Mouse (Mus musculus) gonadal fat pad, adult 2 months (tissue): ENCODE results near the gene Tysnd1. TPM values are rescaled to one million over a fixed set of nuclear protein-coding genes. Genes with fewer than 3 reads are reported as not detected.

Experiments
- DNase-seq: peaks from one replicate; pipeline ENCODE4 v3.0.0-alpha.2; 2012; ENCODE audit warnings: low read depth
- polyA plus RNA-seq: library from polyadenylated mRNA; depleted of rRNA; stranded (reverse); fragments of >200 nt; gene quantifications from 2 replicates; pipeline ENCODE4 v1.2.3, GENCODE M21; 2012; rRNA removed

The Tysnd1 gene
- 56.5 and 58.5 TPM in 2 replicates for polyA plus RNA-seq

- DNase-seq, result peak; percentile 87
Measured at GRCm38 (mm10) chr10:61694870-61695670, at the start of gene Tysnd1. Tysnd1 (plus strand) TSS chr10:61695514.

DNA sequence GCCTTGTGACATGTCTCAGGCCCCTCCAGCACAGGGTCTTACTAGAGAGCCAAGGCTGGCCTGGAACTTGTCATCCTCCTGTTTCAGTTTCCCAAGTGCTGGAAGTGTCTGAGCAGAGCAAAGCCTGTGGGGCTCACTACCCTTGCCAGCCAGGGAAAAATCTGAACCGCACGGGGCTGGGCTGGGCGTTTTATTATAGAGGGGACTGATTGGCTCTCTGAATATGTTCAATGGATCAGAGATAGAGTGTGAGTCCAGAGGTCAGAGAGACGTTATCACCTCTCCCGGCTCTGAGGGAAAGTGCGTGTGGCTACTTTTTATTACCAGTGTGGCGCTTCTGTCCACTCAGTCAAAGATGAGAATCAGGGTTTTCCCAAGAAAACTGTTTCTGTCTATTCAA, 48.8 kb upstream of the Tysnd1 start:
- no peak for DNase-seq

GRCm38 (mm10) chr10:61647790-61648736, 47.3 kb upstream of the Tysnd1 start, which contains the start of gene Ppa1:
Ppa1 (plus strand) TSS chr10:61648552.
- DNase-seq, result no peak

DNA sequence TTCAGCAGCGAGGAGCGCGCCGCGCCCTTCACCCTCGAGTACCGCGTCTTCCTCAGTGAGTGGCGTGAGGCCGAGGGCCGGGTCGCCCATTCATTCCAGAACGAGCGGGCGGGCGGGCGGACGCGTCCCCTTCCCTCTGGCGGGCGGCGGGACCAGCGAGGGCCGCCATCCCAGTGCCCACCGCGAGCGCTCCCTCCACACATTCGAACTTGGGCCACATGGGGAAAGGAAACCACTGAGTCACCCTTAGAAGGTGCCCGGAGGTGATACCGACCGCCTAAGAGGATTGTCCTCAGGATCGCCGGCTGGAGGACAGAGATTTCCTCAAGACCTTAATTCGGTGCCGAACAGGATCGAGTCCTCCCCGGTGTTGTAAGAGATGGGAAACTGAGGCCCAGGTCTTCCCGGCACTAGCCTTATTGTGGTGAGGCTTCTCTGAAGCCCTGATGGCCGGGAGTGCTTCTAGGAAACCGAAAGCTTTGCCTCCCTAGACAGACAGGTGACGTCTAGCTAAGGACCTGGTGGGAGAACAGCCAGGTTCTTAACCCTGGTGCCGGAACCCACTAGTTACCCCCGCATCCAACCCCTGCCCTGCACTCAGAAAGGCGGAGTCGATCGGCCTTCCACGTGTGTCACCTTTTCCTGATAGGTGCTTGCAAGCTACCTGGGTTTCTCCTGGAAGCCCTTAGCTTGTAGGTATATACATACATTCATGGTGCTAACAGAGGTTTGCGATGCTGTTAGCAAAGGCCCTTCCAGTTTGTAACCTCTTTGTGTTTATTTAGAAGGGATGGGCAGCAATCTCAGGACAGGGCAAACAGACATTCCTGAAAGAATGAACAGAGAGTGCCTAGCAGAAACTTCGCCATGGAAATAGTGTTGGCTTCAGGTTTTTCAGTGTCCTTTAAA, 46.3 kb upstream of the Tysnd1 start:
- DNase-seq, result no peak

- no peak for DNase-seq
Measured at GRCm38 (mm10) chr10:61654105-61654504, 41.2 kb upstream of the Tysnd1 start.

GRCm38 (mm10) chr10:61654691-61655090, 40.6 kb upstream of the Tysnd1 start:
- no peak for DNase-seq

GRCm38 (mm10) chr10:61655188-61655587, 40.1 kb upstream of the Tysnd1 start:
- no peak for DNase-seq

DNA sequence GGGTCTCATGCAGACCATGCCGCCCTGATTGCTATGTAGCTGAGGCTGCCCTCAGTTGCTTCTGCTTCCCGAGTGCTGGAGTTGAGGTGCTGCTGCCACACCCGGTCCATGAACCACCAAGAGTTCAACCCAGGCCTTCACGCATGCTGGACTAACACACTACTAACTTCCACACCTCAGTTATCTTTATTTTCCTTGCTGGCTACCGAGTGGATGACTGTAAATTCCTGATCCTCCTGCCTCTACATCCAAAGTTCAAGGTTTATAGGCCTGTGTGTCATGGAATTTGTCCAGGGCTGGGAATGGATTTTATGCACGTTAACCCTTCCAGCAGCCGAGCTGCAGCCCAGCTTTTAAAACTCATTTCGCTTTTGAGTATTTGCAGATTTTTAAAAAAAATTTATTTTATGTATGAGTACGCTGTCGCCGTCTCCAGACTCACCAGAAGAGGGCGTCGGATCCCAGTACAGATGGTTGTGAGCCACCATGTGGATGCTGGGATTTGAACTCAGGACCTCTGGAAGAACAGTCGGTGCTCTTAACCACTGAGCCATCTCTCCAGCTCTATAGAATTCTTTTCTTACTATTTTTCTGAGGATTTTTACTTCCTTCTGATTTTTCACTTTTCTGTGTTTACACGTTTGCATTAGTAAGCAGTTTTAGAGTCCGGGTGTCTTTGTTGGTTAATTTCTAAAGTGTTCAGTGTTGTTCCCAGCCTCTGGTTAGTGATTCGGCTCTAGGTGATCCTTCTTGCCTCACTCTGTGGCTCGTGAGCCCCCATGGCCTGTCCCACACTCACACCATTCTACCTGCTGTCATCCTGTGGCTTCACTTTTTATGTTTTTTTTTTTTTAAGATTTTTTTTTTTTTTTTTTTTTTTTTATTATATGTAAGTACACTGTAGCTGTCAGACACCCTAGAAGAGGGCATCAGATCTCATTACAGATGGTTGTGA, 38.1 kb upstream of the Tysnd1 start:
- no peak for DNase-seq

- no peak for DNase-seq
Measured at GRCm38 (mm10) chr10:61657985-61658384, 37.3 kb upstream of the Tysnd1 start.

DNA sequence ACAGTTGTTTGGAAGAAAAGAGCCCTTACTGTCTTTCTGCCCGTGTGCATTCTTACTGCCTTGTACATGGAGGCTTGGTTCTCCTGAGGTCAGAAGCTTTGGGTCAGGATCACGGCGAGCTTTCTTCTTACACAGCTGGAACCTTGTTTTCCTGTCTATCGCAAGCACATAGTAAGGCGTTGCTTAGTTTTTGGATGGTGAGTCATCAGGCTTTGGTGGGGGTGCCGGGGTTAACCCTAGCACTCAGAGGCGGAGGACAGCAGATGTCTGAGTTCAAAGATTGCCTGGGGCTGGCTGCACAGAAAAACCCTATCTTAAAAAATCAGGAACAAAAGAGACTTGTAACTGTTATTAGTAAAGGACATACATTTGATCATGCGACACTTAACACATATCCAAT, 33.4 kb upstream of the Tysnd1 start:
- DNase-seq, result no peak

GRCm38 (mm10) chr10:61662391-61662988, 32.8 kb upstream of the Tysnd1 start:
- DNase-seq, result no peak

DNA sequence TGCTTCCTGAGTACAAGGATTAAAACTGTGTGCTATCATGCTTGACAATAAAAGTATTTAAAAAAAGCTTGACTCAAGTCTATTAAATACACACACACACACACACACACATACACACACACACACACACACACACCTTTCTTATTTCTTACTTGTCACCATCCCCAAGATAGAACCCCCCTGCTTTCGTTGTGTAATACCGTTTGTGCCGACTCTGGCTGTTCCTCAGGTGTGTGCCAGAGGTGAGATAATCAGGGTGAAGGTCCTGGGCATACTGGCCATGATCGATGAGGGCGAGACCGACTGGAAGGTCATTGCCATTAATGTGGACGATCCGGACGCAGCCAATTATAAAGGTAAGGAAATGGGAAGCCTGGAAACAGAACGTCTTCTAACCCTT, 30.2 kb upstream of the Tysnd1 start:
- no peak for DNase-seq

DNA sequence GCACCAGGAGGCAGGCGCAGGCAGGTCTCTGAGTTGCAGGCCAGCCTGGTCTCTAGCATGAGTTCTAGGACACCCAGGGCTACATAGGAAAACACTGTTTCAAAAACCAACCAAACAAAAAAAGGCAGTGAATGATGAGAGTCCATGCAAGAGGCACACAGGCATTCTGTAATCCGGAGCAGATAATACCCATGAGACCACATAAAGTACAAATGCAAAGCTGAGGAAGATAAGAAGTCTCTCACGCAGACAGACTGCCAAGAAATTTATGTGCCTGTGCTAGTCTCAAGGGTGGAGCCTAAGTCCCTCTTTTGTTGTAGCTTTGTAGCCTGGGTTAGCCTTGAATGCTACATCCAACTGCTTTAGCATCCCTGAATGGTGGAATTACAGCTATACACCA, 29.7 kb upstream of the Tysnd1 start:
- DNase-seq, result no peak

- no peak for DNase-seq
Measured at GRCm38 (mm10) chr10:61669289-61669688, 26.0 kb upstream of the Tysnd1 start.

- DNase-seq, result no peak
Measured at GRCm38 (mm10) chr10:61669896-61670295, 25.4 kb upstream of the Tysnd1 start.

DNA sequence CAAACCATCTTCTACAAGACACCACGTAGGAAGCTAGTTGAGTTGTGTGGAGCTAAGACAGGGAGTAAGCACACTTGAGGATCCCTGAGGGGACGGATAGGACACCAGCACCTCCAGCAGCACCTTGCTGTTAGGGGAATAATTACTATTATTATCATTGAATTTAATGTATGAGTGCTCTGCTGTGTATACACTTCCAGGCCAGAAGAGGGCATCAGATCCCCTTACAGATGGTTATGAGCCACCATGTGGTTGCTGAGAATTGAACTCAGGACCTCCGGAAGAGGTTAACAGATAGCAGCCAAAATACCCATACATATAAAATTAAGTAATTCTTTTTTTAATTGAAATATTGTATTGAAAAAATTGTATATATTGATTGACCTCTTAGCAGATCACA, 24.6 kb upstream of the Tysnd1 start:
- no peak for DNase-seq

DNA sequence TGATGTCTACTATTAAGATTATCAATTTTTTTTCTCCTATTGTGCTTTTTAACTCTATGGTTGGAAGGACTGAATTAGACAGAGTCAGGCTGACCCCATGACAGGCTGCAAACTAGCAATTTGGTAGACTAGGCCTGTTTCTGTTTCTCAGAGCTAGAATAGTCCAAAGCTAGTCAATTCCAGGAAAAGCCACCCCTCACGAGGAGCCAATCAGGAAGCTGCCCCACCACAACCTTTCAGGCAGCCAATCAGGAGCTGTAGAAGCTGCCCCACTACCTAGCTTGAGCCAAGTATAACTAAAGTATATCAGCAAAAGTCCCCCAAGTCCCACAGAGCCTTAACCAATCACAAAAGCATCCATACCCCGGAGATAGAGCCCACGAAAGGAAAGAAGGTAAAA, 19.4 kb upstream of the Tysnd1 start:
- DNase-seq, result no peak

GRCm38 (mm10) chr10:61679545-61679944, 15.8 kb upstream of the Tysnd1 start:
- no peak for DNase-seq

DNA sequence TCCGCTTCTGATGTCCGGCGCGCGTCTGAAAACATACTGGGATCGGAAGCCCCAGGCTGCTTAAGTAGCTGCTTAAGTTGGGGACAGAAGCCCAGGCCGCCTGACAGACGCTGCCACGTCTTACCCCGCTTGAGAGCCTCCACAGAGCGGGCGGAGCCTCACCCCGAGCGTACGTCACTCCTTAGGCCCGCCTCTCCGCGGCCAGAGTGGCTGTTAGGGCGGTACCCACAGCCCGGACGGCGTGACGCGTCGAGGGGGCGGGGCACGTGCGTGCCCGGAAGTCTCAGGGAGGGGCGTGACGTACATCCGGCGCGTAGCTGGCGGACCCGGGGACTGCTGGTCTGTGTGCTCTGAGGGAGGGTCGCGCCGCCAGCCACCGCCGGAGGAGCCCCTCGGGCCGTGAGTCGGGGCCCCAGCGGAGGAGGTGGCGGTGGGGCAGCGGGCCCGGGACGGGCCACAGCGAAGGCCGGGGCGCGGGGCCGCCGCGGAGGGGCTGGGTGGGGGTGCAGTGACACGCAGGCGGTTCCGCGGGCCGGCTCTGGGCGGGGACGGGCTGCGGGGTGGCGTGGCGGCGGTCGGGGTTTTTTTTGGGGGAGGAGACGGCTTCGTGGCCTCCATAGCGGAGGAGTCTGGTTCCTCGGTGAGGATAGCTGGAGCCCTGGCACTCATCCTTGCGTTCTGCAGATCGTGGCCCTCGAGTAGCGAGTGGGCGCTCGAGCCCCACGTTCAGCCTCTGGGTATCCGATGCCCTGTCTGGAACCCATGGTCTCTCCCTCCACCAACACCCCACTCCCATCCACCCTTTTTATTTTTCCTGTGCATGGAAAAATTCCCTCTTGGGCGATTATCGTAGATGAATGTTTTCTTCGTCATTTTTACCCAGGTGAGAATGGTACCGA, 15.1 kb upstream of the Tysnd1 start, which contains the start of gene Sar1a:
Gene Sar1a, plus strand, starts transcription at position 285 of the 899 bp plus-strand sequence.
- no peak for DNase-seq
